Mouse (Mus musculus): Measurements from ENCODE around the gene Rbck1. TPM values are rescaled to one million over a fixed set of nuclear protein-coding genes. Genes with fewer than 3 reads are reported as not detected.

Gene Rbck1
- total RNA-seq, 2 experiments from 2014 or later = 100 to 110 TPM

DNA sequence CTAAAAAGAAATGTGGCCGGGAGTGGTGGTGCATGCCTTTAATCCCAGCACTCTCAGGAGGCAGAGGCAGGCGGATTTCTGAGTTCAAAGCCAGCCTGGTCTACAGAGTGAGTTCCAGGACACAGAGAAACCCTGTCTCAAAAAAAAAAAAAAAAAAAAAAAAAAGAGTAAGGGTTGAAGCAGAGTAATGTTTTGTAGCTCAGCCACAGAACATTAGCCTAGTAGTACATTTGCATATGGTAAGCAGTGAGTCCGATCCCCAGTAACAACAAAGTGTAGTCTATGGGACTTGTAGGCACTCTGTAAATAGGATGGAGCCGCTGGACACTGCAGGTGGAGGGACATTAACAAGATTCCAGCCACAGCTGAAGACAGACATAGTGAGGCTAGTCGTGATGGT lies 12.5 kb upstream of the Rbck1 start:
- DNase-seq (ENCODE audit: low spot score in 2 of 2) = no peak

GRCm38 (mm10) chr2:152344361-152344760 lies 11.9 kb upstream of the Rbck1 start:
- DNase-seq (ENCODE audit: low spot score in 2 of 2) = no peak

- peak; percentile 43 to 70 for DNase-seq (ENCODE audit: low spot score in 2 of 2)
Measured at GRCm38 (mm10) chr2:152343329-152344213, 11.1 kb upstream of the Rbck1 start, which contains the start of gene Trib3. Gene Trib3 (minus strand): TSS chr2:152344032.

DNA sequence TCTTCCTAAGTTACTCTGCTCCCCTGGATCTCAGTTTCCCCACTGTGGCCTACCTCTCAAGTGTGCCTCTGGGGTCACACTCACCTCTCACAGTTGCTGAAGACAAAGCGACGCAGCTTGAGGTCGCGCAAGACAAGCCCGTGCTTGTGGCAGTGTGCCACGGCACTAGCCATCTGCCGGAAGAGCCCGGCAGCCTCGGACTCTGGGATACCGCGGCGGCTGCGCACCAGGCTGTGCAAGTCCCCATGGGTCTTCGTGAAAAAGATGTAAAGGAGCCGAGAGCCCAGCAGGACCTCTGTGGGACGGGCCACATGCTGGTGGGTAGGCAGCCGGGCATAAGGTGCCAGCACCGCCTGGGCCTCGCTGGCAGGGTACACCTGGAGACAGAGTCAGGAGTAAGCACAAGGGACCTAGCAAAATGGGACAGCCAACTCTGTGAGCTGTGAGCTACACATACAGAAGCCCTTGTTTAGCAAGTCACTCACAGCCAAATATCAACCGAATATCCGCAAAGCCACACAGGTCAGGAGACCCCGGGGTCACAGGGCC lies 7.3 kb upstream of the Rbck1 start:
- DNase-seq (ENCODE audit: low spot score in 2 of 2) = no peak

DNA sequence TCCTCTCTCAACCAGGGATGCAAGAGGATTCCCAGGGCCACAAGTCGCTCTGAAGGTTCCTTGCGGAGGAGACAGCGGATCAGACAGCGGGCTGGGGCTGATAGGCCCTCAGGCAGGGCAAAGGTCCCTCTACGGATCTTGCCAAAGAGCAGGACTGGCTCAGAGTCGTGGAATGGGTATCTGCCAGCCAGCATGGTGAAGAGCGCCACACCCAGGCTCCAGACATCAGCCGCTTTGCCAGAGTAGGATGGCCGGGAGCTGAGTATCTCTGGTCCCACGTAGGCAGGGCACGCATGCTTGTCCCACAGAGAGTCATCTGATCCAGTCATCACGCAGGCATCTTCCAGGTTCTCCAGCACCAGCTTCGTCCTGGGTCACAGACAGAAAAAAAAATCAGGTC lies 5.9 kb upstream of the Rbck1 start:
- DNase-seq (ENCODE audit: low spot score in 2 of 2) = no peak

- DNase-seq (ENCODE audit: low spot score in 2 of 2) = no peak
Measured at GRCm38 (mm10) chr2:152337591-152338212, 5.2 kb upstream of the Rbck1 start.

GRCm38 (mm10) chr2:152336856-152337255 lies 4.4 kb upstream of the Rbck1 start:
- DNase-seq (ENCODE audit: low spot score in 2 of 2) = no peak

GRCm38 (mm10) chr2:152335289-152335820 lies 2.9 kb upstream of the Rbck1 start:
- no peak for DNase-seq (ENCODE audit: low spot score in 2 of 2)

GRCm38 (mm10) chr2:152333345-152334006 lies 1.0 kb upstream of the Rbck1 start:
- no peak for DNase-seq (ENCODE audit: low spot score in 2 of 2)

DNA sequence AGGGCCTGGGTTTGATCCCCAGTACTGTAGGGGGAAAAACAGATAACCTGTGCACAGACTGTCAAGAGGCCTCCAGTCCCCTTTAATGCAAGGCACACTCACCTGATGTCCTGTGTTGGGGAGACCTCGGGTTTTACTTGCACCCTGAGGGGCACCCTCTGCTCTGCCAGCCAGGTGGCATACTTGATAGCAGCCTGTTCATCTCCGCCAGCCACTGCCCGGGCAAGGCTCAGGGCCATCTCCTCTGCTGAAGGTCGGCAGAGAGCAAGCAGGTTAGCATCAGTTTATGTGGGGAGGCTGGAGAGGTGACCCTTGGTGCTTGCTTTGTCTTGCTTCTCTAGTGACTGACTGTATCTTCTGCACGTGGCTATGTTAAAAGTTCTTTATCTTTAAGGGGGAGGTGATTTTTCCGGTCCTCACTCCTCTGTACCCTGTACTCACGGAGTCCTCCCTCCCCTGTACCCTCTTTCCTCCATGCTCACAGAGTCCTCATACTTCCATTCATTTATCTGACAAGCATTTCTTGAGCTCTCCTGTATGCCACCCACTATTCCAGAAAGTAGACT lies 1.5 kb downstream of the Rbck1 start:
- DNase-seq (ENCODE audit: low spot score in 2 of 2) = no peak

GRCm38 (mm10) chr2:152327980-152328379 lies 4.5 kb downstream of the Rbck1 start:
- no peak for DNase-seq (ENCODE audit: low spot score in 2 of 2)

DNA sequence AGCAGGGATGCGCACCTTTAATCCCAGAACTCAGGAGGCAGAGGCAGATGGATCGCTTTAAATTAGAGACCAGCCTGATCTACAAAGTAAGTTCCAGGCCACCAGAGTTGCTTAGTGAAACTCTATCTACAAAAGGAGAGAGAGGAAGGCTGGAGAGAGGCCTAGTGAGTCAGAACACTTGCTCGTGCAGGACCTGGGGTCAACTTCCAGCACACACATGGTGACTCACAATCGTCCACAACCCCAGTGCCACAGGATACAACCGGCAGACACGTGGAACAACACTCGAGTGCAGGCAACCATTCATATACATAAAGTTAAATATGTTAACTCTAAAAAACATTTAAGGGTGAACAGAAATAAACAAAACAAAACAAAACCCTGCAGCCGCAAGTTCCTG lies 5.8 kb downstream of the Rbck1 start:
- no peak for DNase-seq (ENCODE audit: low spot score in 2 of 2)

- no peak for DNase-seq (ENCODE audit: low spot score in 2 of 2)
Measured at GRCm38 (mm10) chr2:152326157-152326556, 6.3 kb downstream of the Rbck1 start.

GRCm38 (mm10) chr2:152324842-152325241 lies 7.6 kb downstream of the Rbck1 start:
- no peak for DNase-seq (ENCODE audit: low spot score in 2 of 2)

DNA sequence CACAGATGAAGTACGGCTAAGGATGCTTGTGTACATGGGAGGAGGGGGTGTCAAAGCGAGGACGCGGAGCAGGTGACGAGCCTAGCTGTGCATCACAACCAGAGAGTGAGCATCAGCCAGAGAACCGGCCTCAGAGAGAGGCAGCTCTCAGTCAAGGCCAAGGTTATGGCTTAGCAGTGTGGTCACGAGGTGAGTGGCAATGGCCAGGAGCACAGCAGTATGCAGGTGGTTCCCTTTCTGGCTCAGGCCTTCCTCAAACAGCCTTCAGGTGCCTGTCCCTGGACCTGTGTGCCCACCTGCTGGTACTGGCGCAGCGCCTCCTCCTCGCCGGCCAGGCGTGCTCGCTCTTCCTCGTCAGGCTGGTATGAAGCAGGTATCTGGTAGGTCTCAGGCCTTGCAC lies 8.5 kb downstream of the Rbck1 start:
- DNase-seq (ENCODE audit: low spot score in 2 of 2) = no peak

GRCm38 (mm10) chr2:152322198-152322597 lies 10.3 kb downstream of the Rbck1 start:
- DNase-seq (ENCODE audit: low spot score in 2 of 2) = no peak

DNA sequence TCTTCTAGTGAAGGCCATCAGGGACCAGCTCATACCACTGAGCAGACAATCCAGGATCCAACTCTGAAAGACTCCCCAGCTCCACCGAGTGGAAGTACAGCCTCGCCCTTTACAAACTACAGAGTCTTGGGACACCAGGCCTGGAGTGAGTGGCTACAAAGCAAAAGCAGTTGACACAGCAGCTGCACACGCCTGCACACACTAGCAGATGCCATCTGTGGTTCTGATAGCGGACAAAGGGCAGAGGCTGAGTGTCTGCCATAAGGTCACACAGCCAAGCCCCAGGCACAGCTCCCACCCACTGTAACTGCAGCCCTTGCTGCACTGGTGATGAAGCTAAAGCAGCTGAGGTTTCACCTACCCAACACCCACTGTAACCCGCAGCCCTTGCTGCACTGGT lies 10.9 kb downstream of the Rbck1 start:
- no peak for DNase-seq (ENCODE audit: low spot score in 2 of 2)

DNA sequence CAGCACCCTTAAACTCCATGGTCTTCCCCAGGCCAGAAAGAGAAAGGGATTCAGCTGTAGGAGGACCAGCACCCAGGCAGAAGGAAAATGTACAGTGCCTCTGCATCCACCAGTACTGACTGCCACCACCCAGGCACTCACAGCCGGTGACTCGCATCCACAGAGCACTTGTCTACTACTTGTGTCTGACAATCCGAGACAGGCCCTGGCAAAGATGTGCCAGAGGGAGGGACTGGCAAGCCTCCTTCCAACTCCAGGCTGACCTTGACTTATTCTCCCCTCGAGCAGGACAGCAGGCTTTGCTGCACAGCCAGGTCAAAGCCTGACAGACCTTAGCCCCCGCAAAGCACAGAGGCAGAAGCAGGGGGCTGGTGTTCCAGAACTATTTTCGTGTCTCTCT lies 15.4 kb downstream of the Rbck1 start:
- DNase-seq (ENCODE audit: low spot score in 2 of 2) = no peak

DNA sequence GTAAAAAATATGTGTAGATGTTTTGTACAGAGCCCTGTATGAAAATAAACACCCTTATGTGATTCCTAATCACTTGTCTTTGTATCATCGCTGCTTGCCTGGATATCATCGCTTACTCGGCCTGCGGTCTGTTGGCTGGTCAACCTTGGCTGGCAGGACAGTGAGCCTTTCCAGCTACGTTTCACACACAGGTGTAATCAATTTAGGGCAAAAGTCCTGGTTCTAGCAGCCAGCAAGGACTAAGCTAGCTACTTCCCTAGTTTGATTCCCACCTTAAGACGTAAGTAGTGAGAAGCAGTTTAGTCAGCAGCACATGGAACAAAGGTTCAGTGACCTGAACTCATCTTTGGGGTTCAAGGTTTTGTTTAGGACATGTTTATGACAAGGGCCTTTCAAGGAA lies 18.5 kb downstream of the Rbck1 start:
- DNase-seq (ENCODE audit: low spot score in 2 of 2) = no peak

DNA sequence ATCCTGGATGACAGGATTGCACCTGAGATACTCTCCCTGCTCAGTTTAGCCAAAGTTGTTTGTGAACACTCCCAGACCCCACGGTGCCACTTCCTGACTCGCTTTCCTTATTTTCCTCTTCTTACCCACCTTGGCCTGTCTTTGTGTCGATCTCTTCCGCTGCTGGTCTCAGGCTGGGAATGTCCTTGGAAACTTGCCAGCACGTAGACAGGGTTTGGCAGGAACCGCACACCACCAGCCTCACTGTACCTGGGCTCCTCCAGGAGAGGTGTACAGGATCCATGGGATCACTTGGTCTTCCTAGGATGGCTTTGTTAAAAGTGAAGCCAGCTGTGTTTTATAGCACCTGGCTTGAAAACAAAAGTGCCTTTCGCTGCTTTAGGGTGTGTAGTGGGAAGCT lies 19.5 kb downstream of the Rbck1 start:
- no peak for DNase-seq (ENCODE audit: low spot score in 2 of 2)

- DNase-seq (ENCODE audit: low spot score in 2 of 2) = no peak
Measured at GRCm38 (mm10) chr2:152307186-152307585, 25.3 kb downstream of the Rbck1 start.

Data from layer of hippocampus, adult 18-20 months (tissue).